Mouse (Mus musculus) erythroblast, embryonic 14.5 days (primary cell): ENCODE data around the gene Zfp462. TPM values are rescaled to one million over a fixed set of nuclear protein-coding genes. Genes with fewer than 3 reads are reported as not detected.
"Not testable (repeated sequence)": the region's sequence is repeated elsewhere in the genome, so short reads cannot be mapped to it uniquely, and the experiment has no call there.

Experiments
- H3K27me3 ChIP-seq: 2 replicates; pipeline ENCODE4 v1.6.1; 2012; ENCODE audit warnings: inconsistent platforms; ENCODE audit not compliant: control insufficient read depth
- H3K36me3 ChIP-seq: 2 replicates; pipeline ENCODE4 v1.6.1; 2012; ENCODE audit warnings: mild to moderate bottlenecking, inconsistent platforms; ENCODE audit not compliant: control insufficient read depth
- H3K4me1 ChIP-seq: 2 replicates; pipeline ENCODE4 v1.6.1; 2012; ENCODE audit warnings: inconsistent platforms; ENCODE audit not compliant: control insufficient read depth
- H3K4me3 ChIP-seq: replicated peaks from 2 replicates; pipeline ENCODE3; 2012; ENCODE audit warnings: moderate library complexity, mild to moderate bottlenecking, inconsistent platforms
- H3K9me3 ChIP-seq: 2 replicates; pipeline ENCODE4 v1.6.1; 2012; ENCODE audit warnings: low read length, inconsistent platforms, mixed read lengths; ENCODE audit not compliant: control insufficient read depth
- GATA1 ChIP-seq: IDR thresholded peaks from 2 replicates; pipeline ENCODE4 v1.6.1; 2012; ENCODE audit warnings: low read length, inconsistent platforms, mixed read lengths
- TAL1 ChIP-seq: IDR thresholded peaks from 3 replicates; pipeline ENCODE4 v1.6.1; 2012; ENCODE audit warnings: low read length, inconsistent platforms, mixed read lengths
- polyA plus RNA-seq: library from polyadenylated mRNA; stranded (reverse); fragments of >175 nt; gene quantifications from 2 replicates; pipeline ENCODE4 v1.2.3, GENCODE M21; 2012

Gene Zfp462
- polyA plus RNA-seq, result not detected in 2 replicates

DNA sequence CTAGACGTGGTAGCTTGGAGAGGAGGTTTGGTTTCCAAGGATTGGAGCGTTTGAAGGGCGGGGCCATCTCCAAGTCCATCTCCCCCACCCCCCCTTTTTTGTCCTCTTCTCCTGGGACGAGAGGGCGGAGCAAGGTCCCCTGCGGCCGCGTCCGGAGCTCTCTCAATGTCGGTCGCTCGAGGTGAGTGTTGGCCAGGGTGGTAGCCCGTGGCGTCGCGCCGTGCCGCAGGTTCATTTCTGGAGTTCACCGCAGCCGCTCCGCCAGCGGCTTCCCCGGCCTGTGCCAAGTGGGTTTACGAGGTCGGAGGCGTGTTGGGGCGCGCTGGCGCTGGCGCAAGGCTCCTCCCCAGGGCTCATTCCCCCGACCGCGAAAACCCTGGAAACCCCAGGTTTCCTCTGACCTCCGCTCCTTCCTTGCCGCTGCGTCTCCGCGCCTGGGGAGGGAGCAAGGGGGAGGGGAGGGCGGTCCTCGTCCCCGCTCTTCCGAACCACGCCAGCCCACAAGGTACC is at the start of gene Zfp462:
Gene Zfp462 (plus strand): TSS at position 128 of the 510 bp plus-strand sequence.
- Histone ChIP-seq H3K27me3 (peaks cover 56% of the 10 kb centered on the region), H3K4me3 (no peak within 1 kb of the TSS), H3K4me1 (no peaks in the 10 kb centered on the region)

DNA sequence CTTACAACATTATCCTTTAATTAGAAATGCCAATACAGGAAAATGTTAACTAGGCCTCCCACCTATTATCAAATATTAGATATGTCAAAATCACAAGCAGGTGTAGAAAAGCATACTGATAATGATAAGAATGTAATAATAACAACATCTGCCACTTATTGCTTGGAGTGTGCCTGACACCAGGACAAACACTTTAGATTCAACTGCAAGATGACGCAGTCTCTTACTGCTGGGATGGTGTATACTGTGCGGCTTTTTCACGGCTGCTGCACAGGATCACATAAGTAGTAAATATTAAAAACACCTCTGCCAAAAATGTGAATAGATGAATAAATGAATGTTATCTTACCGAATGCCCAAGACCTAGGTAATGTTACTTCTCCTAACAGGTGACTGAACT is 48.8 kb upstream of the Zfp462 start:
- H3K4me3 ChIP-seq, result no peak overlapping the region
- H3K27me3 ChIP-seq, result no peaks in the 10 kb centered on the region
- no peaks in the 10 kb centered on the region for H3K4me1 ChIP-seq
- H3K36me3 ChIP-seq, result no peaks in the 10 kb centered on the region
- TF ChIP-seq TAL1 (no peak), GATA1 (no peak)
- no peaks in the 10 kb centered on the region; the same call in 1 of the 2 replicates for H3K9me3 ChIP-seq

More for the DNA sequence above, at the start of gene Zfp462:
- no peak for TF ChIP-seq TAL1
- no peak for TF ChIP-seq GATA1
- no peaks in the 10 kb centered on the region for H3K9me3 ChIP-seq
- no peaks in the 10 kb centered on the region for H3K36me3 ChIP-seq

GRCm38 (mm10) chr4:54904641-54905040 is 40.2 kb upstream of the Zfp462 start:
- H3K27me3 ChIP-seq, result no peaks in the 10 kb centered on the region
- no peak for TF ChIP-seq GATA1
- TF ChIP-seq TAL1, result no peak
- no peaks in the 10 kb centered on the region for H3K36me3 ChIP-seq
- no peaks in the 10 kb centered on the region for H3K4me1 ChIP-seq
- H3K9me3 ChIP-seq, result 0 out of 2 replicates have a peak, but pooled peaks cover 2% of the 10 kb centered on the region
- no peak overlapping the region for H3K4me3 ChIP-seq

DNA sequence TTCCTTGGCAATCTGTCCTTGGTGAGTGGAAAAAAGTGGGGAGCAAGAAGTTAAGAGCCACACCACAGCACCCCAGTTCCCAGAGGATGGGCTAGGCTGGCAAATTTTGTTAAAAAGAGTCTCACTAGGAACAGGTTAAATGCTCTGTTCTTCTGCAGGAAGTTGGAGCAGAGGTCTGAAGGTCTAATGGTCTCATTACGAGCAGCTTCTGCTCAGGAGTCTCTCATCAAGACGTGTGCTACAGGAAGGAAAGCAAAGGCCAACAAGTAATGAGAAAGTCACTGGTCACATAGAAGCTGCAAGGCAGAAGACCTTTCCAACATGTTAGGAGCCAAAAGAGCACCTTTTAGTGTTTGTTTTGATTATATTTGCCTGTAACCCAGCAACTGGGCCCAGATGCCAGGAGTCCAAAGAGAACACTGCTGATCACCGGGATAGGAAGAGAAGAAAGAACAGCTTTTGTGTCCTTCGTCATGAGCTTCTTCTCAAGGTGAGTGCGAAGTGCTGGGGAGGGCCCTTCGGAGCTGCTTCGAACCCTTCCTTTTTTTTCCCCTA is 39.4 kb upstream of the Zfp462 start:
- 0 out of 2 replicates have a peak, but pooled peaks cover 2% of the 10 kb centered on the region for H3K9me3 ChIP-seq
- H3K4me1 ChIP-seq, result no peaks in the 10 kb centered on the region
- no peaks in the 10 kb centered on the region for H3K27me3 ChIP-seq
- no peaks in the 10 kb centered on the region for H3K36me3 ChIP-seq
- no peak overlapping the region for H3K4me3 ChIP-seq
- TF ChIP-seq TAL1 (no peak), GATA1 (no peak)

- no peaks in the 10 kb centered on the region for H3K36me3 ChIP-seq
- no peaks in the 10 kb centered on the region for H3K4me1 ChIP-seq
- no peak for TF ChIP-seq TAL1
- no peak for TF ChIP-seq GATA1
These were observed 34.5 kb upstream of the Zfp462 start for GRCm38 (mm10) chr4:54910300-54910699.

GRCm38 (mm10) chr4:54918276-54918675 is 26.6 kb upstream of the Zfp462 start:
- TF ChIP-seq TAL1 (no peak), GATA1 (no peak)
- no peaks in the 10 kb centered on the region for H3K36me3 ChIP-seq

More at GRCm38 (mm10) chr4:54910300-54910699, 34.5 kb upstream of the Zfp462 start:
- Histone ChIP-seq H3K4me3 (no peak overlapping the region), H3K27me3 (no peaks in the 10 kb centered on the region), H3K9me3 (no peaks in the 10 kb centered on the region)

GRCm38 (mm10) chr4:54923386-54923785 is 21.5 kb upstream of the Zfp462 start:
- H3K4me3 ChIP-seq, result no peak overlapping the region
- no peaks in the 10 kb centered on the region for H3K27me3 ChIP-seq
- TF ChIP-seq GATA1 (no peak), TAL1 (no peak)
- no peaks in the 10 kb centered on the region for H3K36me3 ChIP-seq
- H3K9me3 ChIP-seq, result no peaks in the 10 kb centered on the region
- no peaks in the 10 kb centered on the region for H3K4me1 ChIP-seq

More at GRCm38 (mm10) chr4:54918276-54918675, 26.6 kb upstream of the Zfp462 start:
- Histone ChIP-seq H3K27me3 (no peaks in the 10 kb centered on the region), H3K9me3 (no peaks in the 10 kb centered on the region), H3K4me3 (no peak overlapping the region), H3K4me1 (no peaks in the 10 kb centered on the region)

GRCm38 (mm10) chr4:54924306-54924705 is 20.5 kb upstream of the Zfp462 start:
- H3K27me3 ChIP-seq, result no peaks in the 10 kb centered on the region
- no peaks in the 10 kb centered on the region for H3K4me1 ChIP-seq
- no peak overlapping the region for H3K4me3 ChIP-seq

DNA sequence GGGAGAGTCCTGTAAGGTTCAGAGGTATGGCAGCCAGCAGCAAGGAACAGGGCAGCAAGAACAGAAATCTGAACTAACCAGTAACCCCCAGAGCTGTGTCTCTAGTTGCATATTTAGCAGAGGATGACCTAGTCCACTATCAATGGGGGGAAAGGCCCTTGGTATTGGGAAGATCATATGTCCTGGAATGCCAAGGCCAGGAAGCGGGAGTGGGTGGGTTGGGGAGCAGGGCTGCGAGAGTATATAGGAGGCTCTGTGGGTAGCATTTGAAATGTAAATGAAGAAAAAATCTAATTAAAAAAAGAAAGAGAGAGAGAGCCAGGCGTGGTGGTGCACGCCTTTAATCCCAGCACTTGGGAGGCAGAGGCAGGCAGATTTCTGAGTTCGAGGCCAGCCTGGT is 18.4 kb upstream of the Zfp462 start:
- not testable (repeated sequence) for H3K36me3 ChIP-seq, H3K4me3 ChIP-seq, H3K27me3 ChIP-seq, H3K4me1 ChIP-seq, H3K9me3 ChIP-seq

More at GRCm38 (mm10) chr4:54924306-54924705, 20.5 kb upstream of the Zfp462 start:
- no peaks in the 10 kb centered on the region for H3K9me3 ChIP-seq
- H3K36me3 ChIP-seq, result no peaks in the 10 kb centered on the region
- no peak for TF ChIP-seq GATA1

GRCm38 (mm10) chr4:54927321-54928062 is 17.4 kb upstream of the Zfp462 start:
- H3K4me1 ChIP-seq, H3K4me3 ChIP-seq, H3K36me3 ChIP-seq, H3K9me3 ChIP-seq, H3K27me3 ChIP-seq: not testable (repeated sequence)
